Mouse (Mus musculus) heart, postnatal 0 days (tissue): ENCODE measurements at regions not wholly inside any gene's neighbourhood (a gene's known extent, or its start where the extent isn't known, plus 50 kb on each side); places are given as distances from the start of the nearest gene placed in this dataset.
A peak's percentile ranks its signal among the peaks of the same experiment; 100 is the strongest.

Experiments used
- ATAC-seq: fragments of 200-750 bp; cut with Nextera tagmentation; 2 replicates; pipeline ENCODE4 v1.8.0; 2017; ENCODE audit warnings: low read depth, moderate number of reproducible peaks, moderate library complexity; ENCODE audit not compliant: insufficient read depth
- DNase-seq: peaks from one replicate; pipeline ENCODE4 v3.0.0-alpha.2; 2016; ENCODE audit warnings: low spot score
- H3K27ac ChIP-seq: fragments of 300-500 bp; sonication (generic); 2 replicates; pipeline ENCODE4 v1.5.1; 2014; ENCODE audit warnings: low read depth, mild to moderate bottlenecking
- H3K27me3 ChIP-seq: fragments of 300-500 bp; sonication (generic); 2 replicates; pipeline ENCODE4 v1.6.1; 2014; ENCODE audit warnings: low read length, mixed read lengths; ENCODE audit not compliant: control insufficient read depth, insufficient read depth
- H3K36me3 ChIP-seq: fragments of 300-500 bp; sonication (generic); replicated peaks from 2 replicates; pipeline ENCODE4 v1.6.1; 2014; ENCODE audit warnings: low read length, mixed read lengths; ENCODE audit not compliant: control insufficient read depth, insufficient read depth
- H3K4me1 ChIP-seq: fragments of 300-500 bp; sonication (generic); 2 replicates; pipeline ENCODE4 v1.6.1; 2014; ENCODE audit warnings: antibody characterized with exemption; ENCODE audit not compliant: control insufficient read depth, insufficient read depth
- H3K4me2 ChIP-seq: fragments of 300-500 bp; sonication (generic); 2 replicates; pipeline ENCODE4 v1.6.1; 2014; ENCODE audit warnings: low read depth, mild to moderate bottlenecking, low read length, moderate library complexity
- H3K4me3 ChIP-seq: fragments of 300-500 bp; sonication (generic); 2 replicates; pipeline ENCODE4 v1.5.1; 2014; ENCODE audit warnings: low read depth, low read length
- H3K9ac ChIP-seq: fragments of 300-500 bp; sonication (generic); replicated peaks from 2 replicates; pipeline ENCODE4 v1.6.1; 2014; ENCODE audit warnings: low read depth, low read length, mixed read lengths
- H3K9me3 ChIP-seq: fragments of 300-500 bp; sonication (generic); replicated peaks from 2 replicates; pipeline ENCODE4 v1.6.1; 2016; ENCODE audit warnings: low read length; ENCODE audit not compliant: control insufficient read depth
- CTCF ChIP-seq: IDR thresholded peaks from 2 replicates; pipeline ENCODE4 v1.5.1; 2016; ENCODE audit warnings: antibody characterized with exemption, control low read depth, low read depth
- EP300 ChIP-seq: IDR thresholded peaks from 2 replicates; pipeline ENCODE4 v1.6.1; 2016; ENCODE audit warnings: antibody characterized with exemption, low read depth
- WGBS: fragments of 180-500 bp; shearing (Covaris S2); extraction: QIAGEN DNeasy Blood & Tissue Kit; methylation state at CpG from one replicate; pipeline ENCODE4 v1.1.7; 2014; 5-methylcytosine and 5-hydroxymethylcytosine counted together

DNA sequence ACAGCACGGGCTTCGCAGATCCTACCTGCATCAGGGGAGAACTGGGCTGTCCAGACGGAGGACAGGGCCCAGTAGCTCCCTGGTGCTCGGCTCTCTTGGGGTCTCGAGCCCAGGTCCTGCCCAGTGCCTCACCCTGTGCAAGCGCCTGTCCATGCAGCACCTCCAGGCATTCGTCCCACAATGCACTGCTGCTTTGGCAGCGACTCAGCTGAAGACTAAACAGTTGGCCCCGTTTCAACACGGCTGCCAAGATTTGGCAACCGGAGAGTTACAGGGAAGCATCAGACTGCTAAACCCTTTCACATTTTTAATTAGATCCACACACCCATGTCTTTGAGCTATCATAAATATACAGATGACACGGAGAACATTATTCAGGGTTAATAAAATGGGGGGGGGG, 532.7 kb upstream of the 3110018I06Rik start:
- 36% methylated on average over 12 of the region's 12 CpGs for WGBS
- Histone ChIP-seq H3K4me2 (no peak overlapping the region), H3K27ac (no peak overlapping the region), H3K9me3 (no peaks in the 10 kb centered on the region), H3K4me1 (peaks cover 14% of the 10 kb centered on the region), H3K4me3 (no peak overlapping the region), H3K36me3 (no peaks in the 10 kb centered on the region), H3K27me3 (no peaks in the 10 kb centered on the region), H3K9ac (no peak overlapping the region)
- peak; percentile 77 for ATAC-seq
- TF ChIP-seq CTCF = no peak
- TF ChIP-seq EP300 = no peak
- DNase-seq = peak; percentile 72

- Histone ChIP-seq H3K4me2 (no peak overlapping the region), H3K9ac (no peak overlapping the region), H3K27ac (no peak overlapping the region), H3K9me3 (no peaks in the 10 kb centered on the region), H3K27me3 (no peaks in the 10 kb centered on the region), H3K4me3 (no peak overlapping the region), H3K36me3 (no peaks in the 10 kb centered on the region), H3K4me1 (peaks cover 14% of the 10 kb centered on the region)
- DNase-seq = no peak
- no peak for TF ChIP-seq CTCF
- TF ChIP-seq EP300 = no peak
- ATAC-seq = no peak
- 58% methylated on average over 6 of the region's 6 CpGs for WGBS
Measured at GRCm38 (mm10) chr12:106956266-106956665, 532.2 kb upstream of the 3110018I06Rik start.

- H3K4me3 ChIP-seq = no peak overlapping the region
- no peak overlapping the region for H3K27ac ChIP-seq
- H3K9me3 ChIP-seq = peaks cover 3% of the 10 kb centered on the region; the same call in 1 of the 2 replicates
- H3K4me1 ChIP-seq = no peaks in the 10 kb centered on the region
- H3K36me3 ChIP-seq = no peaks in the 10 kb centered on the region
- ATAC-seq = no peak
- no peak overlapping the region for H3K9ac ChIP-seq
- TF ChIP-seq CTCF (no peak), EP300 (no peak)
- DNase-seq = no peak
- H3K4me2 ChIP-seq = no peak overlapping the region
- H3K27me3 ChIP-seq = no peaks in the 10 kb centered on the region
- WGBS = 75% methylated on average over 4 of the region's 4 CpGs
Measured at GRCm38 (mm10) chr12:106961991-106962390, 526.4 kb upstream of the 3110018I06Rik start.

- Histone ChIP-seq H3K4me2 (no peak overlapping the region), H3K9ac (no peak overlapping the region), H3K36me3 (no peaks in the 10 kb centered on the region), H3K27me3 (no peaks in the 10 kb centered on the region), H3K27ac (no peak overlapping the region), H3K9me3 (peaks cover 3% of the 10 kb centered on the region; the same call in 1 of the 2 replicates), H3K4me1 (no peaks in the 10 kb centered on the region), H3K4me3 (no peak overlapping the region)
- 65% methylated on average over 5 of the region's 5 CpGs for WGBS
- TF ChIP-seq CTCF = peak; percentile 15; the same call in 1 of the 2 replicates
- no peak for TF ChIP-seq EP300
- ATAC-seq (no peak), DNase-seq (no peak)
Measured at GRCm38 (mm10) chr12:106963762-106964161, 524.7 kb upstream of the 3110018I06Rik start.

- WGBS = 65% methylated on average over 5 of the region's 5 CpGs
Measured at GRCm38 (mm10) chr12:106969873-106970272, 518.6 kb upstream of the 3110018I06Rik start.

GRCm38 (mm10) chr12:106992421-106992820, 496.0 kb upstream of the 3110018I06Rik start:
- Histone ChIP-seq H3K4me3 (no peak overlapping the region), H3K27ac (no peak overlapping the region), H3K9ac (no peak overlapping the region), H3K4me1 (no peaks in the 10 kb centered on the region), H3K36me3 (no peaks in the 10 kb centered on the region), H3K27me3 (no peaks in the 10 kb centered on the region), H3K4me2 (no peak overlapping the region), H3K9me3 (no peaks in the 10 kb centered on the region)
- no peak for DNase-seq
- no peak for ATAC-seq
- TF ChIP-seq CTCF = no peak
- 55% methylated on average over 3 of the region's 3 CpGs for WGBS

More at GRCm38 (mm10) chr12:106969873-106970272, 518.6 kb upstream of the 3110018I06Rik start:
- DNase-seq (no peak), ATAC-seq (no peak)
- no peak for TF ChIP-seq CTCF
- TF ChIP-seq EP300 = no peak
- H3K27ac ChIP-seq = no peak overlapping the region
- H3K4me1 ChIP-seq = no peaks in the 10 kb centered on the region
- no peak overlapping the region for H3K4me2 ChIP-seq
- H3K9me3 ChIP-seq = 0 out of 2 replicates have a peak, but pooled peaks cover 4% of the 10 kb centered on the region
- no peaks in the 10 kb centered on the region for H3K27me3 ChIP-seq
- no peaks in the 10 kb centered on the region for H3K36me3 ChIP-seq
- no peak overlapping the region for H3K4me3 ChIP-seq
- no peak overlapping the region for H3K9ac ChIP-seq
